Mouse (Mus musculus) monocyte, adult 5-6 weeks (primary cell): Measurements from ENCODE around the gene Wfdc21. TPM values are rescaled to one million over a fixed set of nuclear protein-coding genes. Genes with fewer than 3 reads are reported as not detected.

ENCODE experiments used
- ATAC-seq: fragments of 153-309, 156-312 bp; replicated peaks from 2 replicates; pipeline ENCODE4 v1.8.0; 2017; ENCODE audit warnings: mild to moderate bottlenecking; ENCODE audit not compliant: low TSS enrichment, insufficient number of reproducible peaks, severe bottlenecking, poor library complexity, low FRiP score
- total RNA-seq: library from RNA; stranded (forward); fragments of 200-1000, 200-491, 200-594 nt; gene quantifications from 3 replicates; pipeline ENCODE4 v1.2.3, GENCODE M21; 2017

The Wfdc21 gene
- total RNA-seq, 1 experiment from 2014 or later, result 0.95 TPM

DNA sequence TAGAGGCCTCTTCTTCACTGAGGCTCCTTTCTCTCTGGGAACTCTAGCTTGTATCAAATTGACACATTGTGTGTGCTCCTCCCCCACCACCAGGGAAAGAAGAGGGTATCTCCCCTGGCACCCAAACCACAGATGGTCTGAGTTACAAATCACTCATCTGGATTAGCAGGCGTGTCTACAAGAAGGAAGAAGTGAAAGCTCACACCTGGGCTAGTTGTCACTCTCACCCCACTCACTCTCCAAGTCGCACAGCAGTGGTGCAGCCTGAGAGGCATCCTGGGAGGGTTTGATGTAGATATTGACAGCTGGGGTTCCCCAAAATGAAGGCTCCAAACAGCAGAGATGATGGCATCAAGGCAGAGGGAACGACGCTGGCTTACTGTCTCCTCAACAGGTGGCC lies 588 bp upstream of the Wfdc21 start:
- peak; percentile 32; the same call in 1 of the 2 replicates for ATAC-seq

DNA sequence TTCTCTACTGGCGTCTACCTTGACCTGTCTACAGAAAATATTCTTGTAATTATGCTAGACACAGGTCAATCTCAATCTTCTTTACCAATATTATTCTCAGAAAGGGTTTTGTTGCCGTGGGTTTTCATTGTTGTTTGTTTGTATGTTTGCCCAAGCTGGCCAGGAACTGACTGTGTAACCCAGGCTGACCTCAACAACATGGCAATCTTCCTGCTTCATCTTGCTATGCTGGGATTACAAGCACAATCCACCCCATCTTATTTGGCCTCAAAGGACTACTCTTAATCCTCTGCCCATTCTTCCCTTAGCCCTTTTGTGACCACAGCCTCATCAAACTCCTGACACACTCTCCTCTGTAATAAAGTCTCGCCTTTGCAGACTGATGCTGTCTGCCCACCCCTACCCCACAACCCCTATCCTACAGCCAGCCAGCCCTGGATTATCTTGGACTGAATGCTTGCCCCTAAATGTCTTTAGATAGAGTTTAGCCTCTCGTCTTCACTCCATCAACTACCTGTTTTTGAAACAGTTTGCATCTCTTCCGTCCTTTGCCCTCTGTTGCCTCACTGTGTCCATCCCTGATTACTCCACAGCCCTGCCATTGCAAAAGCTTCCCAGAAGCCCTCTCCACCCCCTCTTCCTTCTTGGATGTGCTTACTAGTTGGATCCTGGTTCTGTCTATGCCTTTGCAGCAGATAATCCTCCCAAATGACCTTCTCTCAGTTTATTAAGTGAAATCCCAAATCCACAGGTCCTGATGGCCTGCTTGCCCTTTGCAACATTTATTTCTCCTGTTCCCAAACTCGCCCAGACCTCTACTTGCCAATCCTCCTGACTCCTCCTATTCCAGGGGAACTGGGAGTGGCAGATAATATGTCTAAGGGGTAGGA lies 881 bp downstream of the Wfdc21 start:
- no peak for ATAC-seq

DNA sequence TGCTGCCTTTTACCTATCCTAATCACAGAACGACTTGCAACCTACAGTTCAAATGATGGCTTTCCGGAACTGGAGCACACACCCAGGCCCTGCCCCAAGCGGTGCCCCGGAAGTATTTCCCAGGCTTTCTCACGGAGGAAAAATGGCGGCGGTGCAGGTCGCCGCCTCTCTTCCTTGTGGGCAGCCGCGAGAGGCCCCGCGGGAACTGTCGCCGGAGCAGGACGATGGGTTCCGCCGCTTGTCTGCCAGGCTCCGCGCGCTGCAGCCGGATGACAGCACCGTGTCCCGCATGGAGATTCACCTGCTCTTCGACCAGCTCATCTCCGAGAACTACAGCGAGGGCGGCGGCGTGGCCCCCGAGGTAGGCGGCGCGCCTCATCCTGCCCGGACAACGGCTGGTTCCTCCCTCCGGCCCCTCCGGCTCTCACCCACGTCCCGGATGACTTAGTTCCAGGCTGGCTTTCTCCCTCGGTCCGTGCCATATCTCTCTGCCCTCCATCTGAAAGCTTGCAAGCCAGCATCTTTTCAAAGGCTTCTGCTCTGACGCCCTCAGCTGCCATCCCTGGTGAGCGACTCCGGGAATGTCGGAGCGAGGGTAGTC lies 6.9 kb downstream of the Wfdc21 start, which contains the start of gene Heatr6:
Heatr6 (plus strand) TSS at position 116 of the 601 bp plus-strand sequence.
- peak; percentile 91 for ATAC-seq

DNA sequence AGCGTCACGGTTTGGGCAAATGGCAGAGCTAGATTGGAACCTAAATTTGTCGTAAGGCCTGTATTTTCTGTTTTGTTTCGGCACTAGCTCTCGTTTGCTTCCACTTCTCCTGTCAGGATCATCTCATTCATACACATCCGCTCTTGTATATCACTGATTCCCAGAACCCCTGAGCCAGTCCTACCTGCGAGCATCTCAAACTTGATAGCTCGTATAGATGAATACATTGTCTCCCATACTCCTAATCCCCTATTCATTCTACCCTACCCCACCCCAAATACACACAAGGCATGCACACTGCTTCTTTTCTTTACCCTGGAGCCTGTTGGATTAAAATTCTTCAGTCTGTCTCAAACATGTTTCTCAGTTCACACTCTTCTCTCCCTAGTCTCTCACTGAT lies 7.5 kb downstream of the Wfdc21 start:
- 0 out of 2 replicates have a peak, but pooled peaks have one; percentile 19 for ATAC-seq

DNA sequence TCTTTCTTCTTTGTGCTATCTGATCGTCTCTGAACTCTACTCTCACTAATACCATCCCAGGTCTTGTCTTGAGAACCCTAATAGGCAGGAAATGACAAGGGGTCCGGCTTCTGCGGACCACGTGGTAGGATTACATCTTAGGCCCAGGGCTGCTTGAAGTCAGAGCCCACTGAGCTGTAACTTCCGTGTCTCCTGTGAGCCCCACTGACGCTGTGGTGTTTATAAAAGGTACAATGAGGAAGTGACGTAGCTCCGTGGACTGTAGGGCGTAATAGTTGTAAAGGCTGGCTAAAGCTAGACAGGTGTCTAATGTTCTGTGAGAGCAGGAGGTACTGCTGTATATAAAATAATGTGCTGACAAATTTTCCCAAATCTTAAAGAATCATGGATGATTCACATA lies 20.6 kb downstream of the Wfdc21 start:
- ATAC-seq, result no peak

DNA sequence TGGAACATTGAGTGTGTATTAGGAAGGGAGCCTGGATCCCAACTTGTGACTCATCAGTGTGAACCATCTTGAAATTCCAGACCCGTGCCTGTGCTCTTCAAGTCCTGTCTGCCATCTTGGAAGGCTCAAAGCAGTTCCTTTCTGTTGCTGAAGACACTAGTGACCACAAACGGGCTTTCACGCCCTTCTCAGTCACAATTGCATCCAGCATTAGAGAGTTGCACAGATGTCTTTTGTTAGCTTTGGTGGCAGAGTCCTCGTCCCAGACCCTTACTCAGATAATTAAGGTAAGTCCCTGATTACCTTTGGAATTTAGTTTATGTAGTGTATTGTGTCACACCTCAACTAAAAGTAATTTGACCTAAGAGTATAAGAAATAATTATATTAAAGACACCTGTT lies 22.2 kb downstream of the Wfdc21 start:
- ATAC-seq, result no peak

DNA sequence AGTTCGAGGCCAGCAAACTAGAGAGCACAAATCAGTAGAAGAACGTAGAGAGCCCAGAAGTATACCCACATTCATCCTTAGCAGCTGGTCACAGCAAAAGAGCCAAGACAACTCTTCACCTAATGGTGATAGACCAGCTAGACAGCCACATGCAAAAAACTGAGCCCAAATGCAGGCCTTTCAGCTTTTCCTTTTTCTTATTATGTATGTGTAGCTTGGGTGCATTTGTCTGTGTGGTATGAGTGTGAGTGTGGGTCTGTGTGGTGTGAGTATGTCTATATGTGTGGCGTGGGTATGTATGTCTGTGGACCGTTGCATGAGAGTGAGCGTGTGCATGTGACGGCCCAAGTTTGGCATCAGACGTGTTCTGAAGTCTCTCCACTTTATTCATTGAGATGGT lies 24.3 kb downstream of the Wfdc21 start:
- ATAC-seq, result no peak

DNA sequence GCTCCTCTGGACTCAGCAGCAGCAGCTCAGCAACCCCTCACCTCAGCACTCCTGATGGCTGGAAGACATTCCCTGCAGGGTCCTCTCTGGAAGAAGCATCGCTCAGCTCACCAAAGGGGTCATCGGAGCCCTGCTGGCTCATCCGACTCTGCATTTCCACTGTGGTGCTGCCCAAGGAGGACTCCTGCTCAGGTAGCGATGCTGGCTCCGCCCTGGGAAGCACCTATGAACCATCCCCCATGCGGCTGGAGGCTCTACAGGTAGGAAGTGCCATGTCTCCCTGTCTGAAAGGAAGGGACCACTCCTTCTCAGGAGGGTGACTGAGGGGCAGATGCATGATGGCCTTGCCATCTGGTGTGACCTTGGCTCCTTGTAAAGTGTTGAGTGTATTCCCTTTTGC lies 25.6 kb downstream of the Wfdc21 start:
- no peak for ATAC-seq

DNA sequence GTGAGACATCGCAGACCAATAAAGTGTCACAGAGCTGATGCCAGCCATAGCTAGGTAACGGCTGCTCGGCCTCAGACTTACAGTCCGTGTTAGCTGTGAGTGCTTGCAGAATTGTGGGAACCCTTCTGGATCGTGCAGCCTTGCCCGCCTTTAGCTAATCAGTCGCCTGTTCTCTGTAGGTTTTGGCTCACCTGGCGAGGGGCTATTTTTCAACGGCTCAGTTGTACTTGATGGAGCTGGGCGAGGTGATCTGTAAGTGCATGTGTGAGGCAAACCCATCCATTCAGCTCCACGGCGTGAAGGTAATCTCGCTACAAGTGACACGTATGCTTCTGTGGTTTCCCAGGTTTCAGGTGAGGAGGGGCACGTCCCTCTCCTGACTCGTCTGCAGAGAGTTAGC lies 27.0 kb downstream of the Wfdc21 start:
- ATAC-seq, result no peak

DNA sequence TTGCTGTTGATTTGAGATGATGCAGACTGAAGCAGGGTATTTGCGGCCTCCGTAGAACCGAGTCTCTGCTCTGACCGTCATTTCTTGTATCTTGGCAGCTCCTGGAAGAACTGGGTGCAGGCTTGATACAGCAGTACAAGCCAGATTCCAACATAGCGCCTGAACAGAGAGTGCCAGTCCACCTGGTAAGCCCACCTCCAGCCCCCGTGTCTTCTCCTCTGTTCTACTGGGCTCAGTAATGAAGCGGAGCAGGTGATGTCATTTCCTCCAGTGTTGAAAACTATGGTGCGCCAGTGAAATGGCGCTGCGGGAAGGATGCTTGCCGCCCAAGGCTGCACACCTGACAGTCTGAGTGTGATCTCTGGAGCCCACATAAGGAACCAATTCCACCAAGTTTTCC lies 27.6 kb downstream of the Wfdc21 start:
- ATAC-seq, result no peak

DNA sequence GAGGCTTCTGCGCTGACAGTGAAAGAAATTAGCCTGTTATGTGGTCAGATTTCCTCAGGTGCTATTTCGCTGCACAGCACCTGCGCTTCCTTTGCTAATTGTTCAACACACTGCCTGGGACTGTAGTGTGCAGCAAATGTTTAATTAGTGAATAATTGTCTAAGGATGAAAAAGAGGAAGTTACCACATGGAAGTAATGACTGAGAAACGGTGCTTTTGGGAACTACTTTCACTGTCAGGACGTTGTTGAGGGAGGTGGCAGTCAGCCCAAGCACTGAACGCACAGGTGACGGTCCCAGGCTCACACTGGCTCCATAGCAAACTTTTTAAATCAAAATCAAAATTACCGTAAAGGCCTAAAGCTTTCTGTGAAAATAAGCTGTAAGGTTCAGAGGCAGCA lies 30.1 kb downstream of the Wfdc21 start:
- ATAC-seq, result no peak

DNA sequence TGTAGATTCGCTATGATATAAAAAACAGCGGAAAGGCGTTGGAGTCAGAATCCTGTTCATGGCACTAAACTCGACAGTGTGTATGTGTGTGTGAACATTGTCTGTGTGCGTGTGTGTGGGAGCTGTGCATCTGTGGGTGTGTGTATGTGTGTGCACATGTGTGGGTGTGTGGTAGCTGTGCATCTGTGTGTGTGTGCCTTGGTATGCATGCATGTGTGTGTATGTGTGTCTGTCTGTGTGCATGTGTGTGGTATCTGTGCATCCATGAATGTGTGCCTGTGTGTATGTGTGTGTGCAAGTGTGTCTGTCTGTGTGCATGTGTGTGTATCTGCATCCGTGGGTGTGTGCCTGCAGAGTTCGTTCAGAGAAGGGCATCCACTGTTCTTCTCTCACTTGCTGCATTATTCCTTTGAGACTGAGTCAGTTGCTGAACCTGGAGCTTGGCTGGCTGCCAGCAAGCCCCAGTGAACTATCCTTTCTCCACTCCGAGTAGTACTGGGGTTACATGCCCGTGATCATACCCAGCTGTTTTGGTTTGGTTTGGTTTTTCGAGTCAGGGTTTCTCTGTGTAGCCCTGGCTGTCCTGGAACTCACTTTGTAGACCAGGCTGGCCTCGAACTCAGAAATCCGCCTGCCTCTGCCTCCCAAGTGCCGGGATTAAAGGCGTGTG lies 37.3 kb downstream of the Wfdc21 start:
- no peak for ATAC-seq

DNA sequence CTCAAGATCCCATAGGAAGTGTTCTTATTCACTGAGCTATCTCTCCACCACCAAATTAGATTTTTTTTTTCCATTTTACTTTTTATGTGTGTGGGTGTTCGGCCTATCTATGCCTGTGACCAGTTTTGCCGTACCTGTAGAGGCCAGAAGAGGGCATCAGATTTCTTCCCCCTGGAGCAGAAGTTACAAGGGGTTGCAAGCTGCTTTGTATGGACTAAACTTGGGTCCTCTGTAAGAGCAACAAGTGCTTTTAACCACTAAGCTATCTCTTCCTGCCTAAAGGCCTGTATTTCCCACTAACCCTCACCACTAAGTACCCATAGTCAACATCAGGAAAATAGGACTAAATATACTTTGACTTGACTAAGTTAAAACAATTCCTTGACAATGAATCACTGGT lies 37.9 kb downstream of the Wfdc21 start:
- no peak for ATAC-seq

DNA sequence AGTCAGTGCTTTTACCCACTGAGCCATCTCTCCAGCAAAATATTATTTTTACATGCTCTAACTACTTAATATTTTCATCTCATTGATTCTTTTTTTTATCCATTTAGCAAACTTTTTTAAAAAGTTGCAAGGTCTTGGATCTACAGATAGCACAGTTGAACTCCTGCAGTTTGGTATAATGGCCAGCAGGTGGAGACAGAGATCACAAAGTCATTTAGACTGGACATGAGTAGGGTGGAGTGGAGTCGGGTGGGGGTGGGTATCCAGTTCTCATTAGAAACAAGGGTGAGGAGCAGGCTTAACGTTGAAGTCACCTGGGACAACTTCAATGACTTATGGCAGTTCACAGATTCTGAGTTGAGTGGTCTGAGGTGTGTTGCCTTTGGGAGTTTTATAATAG lies 38.6 kb downstream of the Wfdc21 start:
- 0 out of 2 replicates have a peak, but pooled peaks have one; percentile 46 for ATAC-seq

DNA sequence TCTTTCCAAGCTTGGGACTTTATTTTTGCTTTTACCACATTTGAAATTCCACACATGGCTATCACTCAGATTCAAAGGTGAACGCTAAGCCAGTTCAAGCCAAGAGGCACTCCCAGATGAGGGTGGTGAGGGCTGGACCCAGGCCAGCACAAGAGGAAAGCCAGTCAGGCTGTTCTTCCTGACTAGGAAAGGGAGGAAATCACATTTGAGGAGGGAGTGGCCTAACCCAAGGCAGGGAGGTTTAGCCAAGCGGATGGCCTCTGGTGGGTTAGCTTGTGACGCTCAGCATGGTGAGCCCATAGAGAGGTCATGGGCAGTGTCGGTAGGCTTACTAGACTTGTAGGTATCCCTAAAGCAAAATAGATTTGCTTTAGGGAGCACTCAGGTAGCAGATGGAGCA lies 40.1 kb downstream of the Wfdc21 start:
- no peak for ATAC-seq

DNA sequence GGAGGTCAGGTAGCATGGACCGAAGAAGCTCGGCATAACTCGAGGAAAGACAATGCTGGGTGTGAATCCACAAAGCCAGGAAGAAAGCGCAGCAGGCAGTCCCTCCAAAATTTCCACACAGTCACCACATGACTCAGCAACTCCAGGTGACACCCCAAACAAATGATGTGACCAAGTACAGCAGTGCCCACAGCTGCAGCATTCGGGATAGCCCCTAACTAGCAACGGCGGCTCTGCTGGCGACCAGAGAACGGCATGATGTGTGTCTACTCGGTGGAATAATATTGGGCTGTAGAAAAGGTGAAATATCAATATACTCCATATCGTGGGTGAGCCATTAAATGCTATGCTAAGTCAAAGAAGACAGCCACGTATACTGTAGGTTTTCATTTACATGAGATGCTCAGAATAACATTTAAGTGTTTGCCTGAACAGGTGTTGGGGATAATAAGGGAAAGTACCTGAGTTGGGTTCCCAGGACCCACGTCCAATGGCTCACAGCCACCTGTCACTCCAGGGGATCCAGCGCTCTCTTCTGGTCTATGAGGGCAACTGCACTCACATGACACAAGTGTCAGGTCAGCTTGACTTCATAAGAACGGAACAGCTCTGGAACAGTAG lies 40.8 kb downstream of the Wfdc21 start:
- no peak for ATAC-seq

DNA sequence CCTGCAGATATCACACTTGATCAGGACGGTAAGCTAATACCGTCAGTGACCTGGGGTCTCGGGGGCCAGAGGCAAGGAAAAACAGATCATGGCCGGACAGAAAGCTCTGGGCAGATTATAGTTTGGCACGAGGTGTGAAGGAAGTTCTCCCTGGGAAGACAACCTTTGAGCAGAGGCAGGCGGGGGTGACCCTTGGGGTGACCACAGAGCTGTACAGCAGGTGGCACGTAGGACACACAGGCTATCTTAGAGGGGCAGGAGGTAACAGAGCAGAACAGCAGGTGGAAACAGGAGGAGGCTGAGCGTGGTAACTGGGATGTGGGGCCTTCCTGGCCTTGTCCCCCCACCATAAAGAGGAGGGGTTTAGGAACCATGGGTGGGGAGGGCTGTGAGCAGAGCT lies 41.6 kb downstream of the Wfdc21 start:
- ATAC-seq, result no peak

DNA sequence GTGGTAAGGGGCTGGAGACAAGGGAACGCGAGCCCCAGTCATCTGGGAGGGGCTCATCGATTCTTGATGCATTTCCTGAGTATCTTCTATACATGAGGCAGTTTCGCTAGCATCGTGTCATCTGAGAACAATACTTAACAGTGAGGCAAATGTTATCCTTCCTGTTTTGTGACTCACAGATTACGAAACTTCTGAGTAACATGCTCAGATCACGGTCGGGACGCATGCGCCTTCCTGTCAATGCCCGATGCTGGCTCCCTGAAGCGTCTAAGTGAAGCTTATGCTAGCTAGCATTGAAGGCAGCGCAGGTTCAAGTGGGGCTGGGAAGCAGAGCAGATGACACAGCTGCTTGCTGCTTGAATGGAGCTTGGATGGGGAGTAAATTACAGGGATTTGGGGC lies 42.5 kb downstream of the Wfdc21 start:
- ATAC-seq, result peak; percentile 95

DNA sequence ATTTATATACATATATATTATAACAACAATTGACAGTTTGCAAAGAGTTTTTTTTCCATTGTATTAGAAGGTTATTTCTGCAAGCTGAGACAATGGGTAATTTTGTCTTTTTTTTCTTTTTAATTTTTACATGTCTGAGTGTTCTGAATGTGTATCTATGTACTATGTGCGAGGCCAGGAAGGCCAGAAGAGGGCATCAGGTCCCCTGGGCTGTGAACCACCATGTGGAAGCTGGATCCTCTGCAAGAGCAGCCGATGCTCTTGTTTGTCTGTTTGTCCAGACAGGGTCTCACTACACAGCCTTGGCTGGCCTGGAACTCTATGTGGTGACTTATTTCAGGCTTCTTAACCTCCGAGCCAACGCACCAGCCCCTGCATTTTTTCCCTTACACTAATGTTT lies 44.4 kb downstream of the Wfdc21 start:
- no peak for ATAC-seq
